Mouse (Mus musculus) frontal cortex, postnatal 10 days (tissue): ENCODE measurements around the gene Pimreg.

Experiments
- DNase-seq, 2 experiments: peaks; one replicate each; pipeline ENCODE4 v3.0.0; 2022; ENCODE audit warnings: low spot score in 2 of 2, mixed read lengths in 1 of 2

The Pimreg gene

GRCm38 (mm10) chr11:72029143-72029542 lies 12.7 kb upstream of the Pimreg start:
- DNase-seq: peak in 1 of 2 experiments; percentile 40

- no peak for DNase-seq
These were observed 10.5 kb upstream of the Pimreg start for GRCm38 (mm10) chr11:72031353-72031752.

GRCm38 (mm10) chr11:72032091-72032490 lies 9.7 kb upstream of the Pimreg start:
- no peak for DNase-seq

GRCm38 (mm10) chr11:72032589-72032988 lies 9.2 kb upstream of the Pimreg start:
- DNase-seq: no peak

GRCm38 (mm10) chr11:72037409-72037808 lies 4.4 kb upstream of the Pimreg start, which contains the start of gene Aipl1:
Aipl1 (minus strand) TSS chr11:72037509.
- no peak for DNase-seq

GRCm38 (mm10) chr11:72037996-72038395 lies 3.8 kb upstream of the Pimreg start:
- DNase-seq: peak in 1 of 2 experiments; percentile 77

DNA sequence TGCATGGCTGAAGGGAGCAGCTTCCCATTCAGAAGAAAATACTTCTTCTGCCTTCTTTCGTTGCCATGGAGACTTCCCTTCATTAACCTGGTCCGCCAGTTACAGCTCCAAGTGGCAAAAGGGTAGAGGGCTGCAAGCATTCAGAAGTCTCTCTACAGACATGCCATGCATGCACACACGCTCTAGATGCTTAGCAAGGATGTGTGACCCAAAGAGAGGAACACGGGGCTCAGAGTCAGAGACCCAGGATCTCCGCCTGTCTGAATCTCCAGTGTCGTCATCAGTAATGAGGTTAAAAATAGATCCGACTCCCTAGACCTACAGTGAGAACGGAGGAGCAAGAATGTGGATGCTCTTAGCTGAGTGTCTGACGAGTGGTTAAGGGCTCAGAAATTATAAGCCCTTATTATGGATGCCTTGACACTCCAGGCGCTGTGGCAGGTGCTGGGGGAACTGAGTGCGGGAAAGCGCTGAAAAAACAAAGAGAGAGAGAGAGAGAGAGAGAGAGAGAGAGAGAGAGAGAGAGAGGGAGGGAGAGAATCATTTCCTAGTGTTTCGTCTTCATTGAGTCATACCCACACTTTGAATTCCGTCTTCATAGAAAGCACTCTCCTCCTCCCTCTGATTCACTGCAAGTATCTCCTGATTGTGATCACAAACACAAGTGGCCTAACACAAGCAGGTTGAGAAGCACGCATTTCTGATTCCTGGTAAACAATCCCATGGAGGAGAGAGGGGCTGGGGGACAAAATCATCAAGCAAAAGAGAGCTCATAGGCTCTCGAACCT lies 2.0 kb upstream of the Pimreg start:
- no peak for DNase-seq

GRCm38 (mm10) chr11:72041290-72041767 lies 503 bp upstream of the Pimreg start:
- no peak for DNase-seq

DNA sequence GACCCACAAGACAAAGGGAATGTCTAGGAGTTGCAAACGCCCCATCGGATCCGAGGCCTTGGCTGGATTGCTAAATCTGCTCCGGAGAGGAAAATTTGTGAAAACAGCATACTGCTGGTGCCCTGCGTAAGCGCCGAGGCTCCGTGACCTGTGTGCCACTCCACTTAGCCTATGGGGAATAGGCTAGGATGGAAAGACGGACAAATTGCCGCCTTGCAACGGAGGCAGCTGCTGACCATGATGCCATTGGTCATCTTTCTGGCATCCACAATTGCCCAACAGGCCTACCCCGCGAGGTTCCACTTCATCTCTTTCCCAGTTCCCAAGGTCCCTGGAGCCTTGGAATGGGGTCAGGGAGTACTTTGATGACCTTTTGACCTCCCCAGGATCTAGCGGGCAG lies 799 bp downstream of the Pimreg start:
- DNase-seq: no peak

DNA sequence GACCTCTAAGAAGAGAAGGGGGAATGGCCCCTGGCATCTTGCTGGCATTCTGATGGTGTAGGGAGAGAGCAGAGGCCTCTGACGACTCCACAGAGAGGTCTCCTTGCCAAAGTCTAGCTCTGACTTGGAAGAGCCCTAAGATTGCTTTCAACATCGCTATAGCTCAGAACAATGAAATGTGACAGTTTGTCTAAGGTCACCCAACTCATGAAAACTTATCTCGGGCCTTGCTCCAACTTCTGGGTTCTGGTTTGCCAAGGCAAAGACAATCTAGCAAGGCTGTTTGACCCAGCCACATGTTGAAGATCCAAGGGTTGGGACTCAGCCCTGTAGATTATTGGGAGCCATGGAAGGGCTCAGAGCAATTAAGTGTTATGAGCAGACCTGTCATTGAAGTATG lies 2.4 kb downstream of the Pimreg start:
- DNase-seq: no peak

DNA sequence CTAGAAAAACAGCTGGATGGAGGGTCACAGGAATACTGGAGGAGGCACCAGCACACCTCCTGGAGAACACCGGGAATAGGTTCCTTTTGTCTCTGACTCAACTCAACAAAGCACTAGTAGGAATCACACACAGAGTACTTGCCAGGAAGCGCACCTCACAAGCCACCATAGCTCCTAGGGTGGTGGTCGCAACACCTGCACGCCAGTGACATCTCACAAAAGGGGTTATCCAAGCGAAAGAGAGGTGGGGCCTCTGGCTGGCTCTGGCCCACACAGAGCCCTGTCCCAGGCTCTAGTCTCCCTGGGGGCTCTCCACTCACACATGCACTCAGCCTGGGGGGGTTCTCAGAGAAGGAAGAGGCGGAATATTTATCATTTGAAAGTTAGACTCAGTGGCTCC lies 6.9 kb downstream of the Pimreg start:
- DNase-seq: no peak

DNA sequence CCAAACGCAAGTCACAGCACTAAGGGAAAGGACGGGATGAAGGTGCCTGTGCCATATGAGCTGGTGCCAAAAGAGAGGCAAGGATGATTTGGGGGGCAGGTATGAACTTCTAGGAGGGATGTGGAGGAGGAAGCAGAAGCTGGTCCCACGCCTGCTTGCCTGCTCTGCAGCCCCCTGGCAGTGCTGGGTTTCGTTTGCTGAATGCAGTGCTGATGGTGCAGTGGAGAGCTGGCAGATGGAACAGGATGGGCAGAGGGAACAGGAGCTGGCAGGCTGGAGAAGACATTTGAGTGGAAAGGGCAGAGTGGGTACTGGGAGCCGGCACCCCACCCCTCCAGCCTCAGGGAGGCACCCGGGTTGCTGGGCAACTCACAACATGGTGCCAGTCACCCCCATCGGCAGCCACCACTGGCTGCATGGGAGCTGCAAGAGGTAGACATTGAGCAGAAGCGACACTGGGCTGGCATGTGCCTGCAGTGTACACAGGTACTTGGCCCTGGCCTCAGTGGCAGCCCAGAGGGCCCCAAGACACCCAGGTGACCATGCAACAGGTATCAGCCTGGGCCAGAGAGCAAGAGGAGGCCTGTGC lies 7.4 kb downstream of the Pimreg start:
- DNase-seq: no peak

DNA sequence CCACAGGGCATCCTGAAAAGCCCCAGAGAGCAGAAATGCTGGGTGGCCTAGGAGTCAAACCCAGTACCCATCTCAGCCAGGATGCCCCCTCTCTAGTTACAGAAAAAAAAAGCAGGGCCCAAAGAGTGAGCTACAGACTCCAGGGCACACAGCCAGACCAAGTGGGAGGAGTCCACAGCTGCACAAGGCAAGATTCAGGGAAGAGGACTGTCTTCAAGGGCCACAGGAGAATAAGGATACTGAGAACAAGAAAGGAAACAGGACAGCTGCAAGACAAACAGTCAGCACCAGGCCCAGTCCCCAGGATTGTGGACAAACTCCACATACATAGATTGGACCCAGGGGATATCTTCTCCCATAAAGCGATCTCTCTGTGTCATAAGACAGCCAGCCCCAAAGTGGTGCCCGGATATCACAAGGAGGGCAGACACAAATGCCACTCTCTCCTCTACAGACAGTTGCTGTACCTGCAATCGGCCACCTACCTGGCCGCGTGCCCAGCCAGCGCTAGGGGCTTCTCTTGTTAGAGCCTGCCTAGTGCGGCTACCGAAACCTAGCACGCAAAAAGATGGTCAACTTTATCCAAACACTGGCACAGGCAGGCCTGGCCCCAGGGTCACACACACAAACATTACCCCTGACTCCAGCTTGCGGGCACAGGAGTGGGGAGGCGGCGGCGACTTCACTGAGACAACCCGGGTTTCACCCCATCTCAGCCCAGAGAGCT lies 8.5 kb downstream of the Pimreg start:
- no peak for DNase-seq

GRCm38 (mm10) chr11:72050895-72051858 lies 9.3 kb downstream of the Pimreg start:
- DNase-seq: peak in 1 of 2 experiments; percentile 62

DNA sequence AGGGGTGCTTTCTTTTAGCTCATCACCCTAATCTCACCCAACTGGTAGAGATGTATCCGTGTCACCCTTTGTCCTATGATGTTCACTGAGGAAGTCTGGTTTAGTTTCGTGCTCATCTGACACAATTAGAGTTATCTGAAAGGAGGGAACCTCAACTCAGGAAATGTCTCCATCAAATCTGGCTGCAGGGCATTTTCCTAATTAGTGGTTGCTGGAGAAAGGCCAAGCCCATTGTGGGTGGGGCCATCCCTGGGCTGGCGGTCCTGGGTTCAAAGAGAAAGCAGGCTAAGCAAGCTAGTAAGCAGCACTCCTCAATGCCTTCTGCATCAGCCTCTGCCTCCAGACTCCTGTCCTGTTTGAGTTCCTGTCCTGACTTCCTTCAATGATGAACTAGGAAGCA lies 10.4 kb downstream of the Pimreg start:
- DNase-seq: no peak

DNA sequence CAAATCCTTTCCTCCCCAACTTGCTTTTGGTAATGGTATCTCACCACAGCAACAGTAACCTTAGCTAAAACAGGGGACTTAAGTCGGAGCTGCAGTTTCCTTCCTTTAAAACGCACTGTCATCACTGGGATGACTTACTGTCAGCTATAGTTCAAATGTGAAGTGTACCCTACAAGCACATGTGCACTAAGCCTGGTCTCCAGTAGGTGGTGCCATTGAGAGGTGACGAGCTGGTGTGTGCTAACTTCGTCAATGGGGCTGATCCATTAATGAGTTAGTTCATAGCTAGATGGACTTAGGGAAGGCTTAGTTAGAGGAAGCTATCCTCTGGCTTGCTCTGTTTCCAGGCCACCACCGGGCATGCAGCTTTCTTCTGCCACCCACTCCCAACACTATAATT lies 10.8 kb downstream of the Pimreg start:
- peak in 1 of 2 experiments; percentile 66 for DNase-seq

DNA sequence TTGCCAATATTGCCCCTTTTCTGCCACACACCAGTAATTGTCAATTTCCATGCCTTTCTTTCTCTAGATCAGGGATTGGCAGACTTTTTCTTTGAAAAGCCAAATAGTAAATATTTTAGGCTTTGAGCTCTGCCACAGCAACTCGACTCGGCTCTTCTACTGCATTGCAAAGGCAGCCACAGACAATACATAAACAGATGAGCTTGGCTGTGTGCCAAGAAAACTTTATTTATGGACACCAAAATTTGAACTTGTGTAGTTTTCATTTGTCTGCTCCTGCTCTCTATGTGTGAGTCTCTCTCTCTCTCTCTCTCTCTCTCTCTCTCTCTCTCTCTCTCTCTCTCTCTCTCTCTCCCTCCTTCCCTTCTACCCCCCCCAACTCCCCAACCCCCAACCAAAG lies 13.3 kb downstream of the Pimreg start:
- no peak for DNase-seq

GRCm38 (mm10) chr11:72057166-72057565 lies 15.3 kb downstream of the Pimreg start:
- no peak for DNase-seq

GRCm38 (mm10) chr11:72060416-72060815 lies 18.6 kb downstream of the Pimreg start:
- no peak for DNase-seq

- no peak for DNase-seq
These were observed 19.3 kb downstream of the Pimreg start for GRCm38 (mm10) chr11:72061093-72061620.

DNA sequence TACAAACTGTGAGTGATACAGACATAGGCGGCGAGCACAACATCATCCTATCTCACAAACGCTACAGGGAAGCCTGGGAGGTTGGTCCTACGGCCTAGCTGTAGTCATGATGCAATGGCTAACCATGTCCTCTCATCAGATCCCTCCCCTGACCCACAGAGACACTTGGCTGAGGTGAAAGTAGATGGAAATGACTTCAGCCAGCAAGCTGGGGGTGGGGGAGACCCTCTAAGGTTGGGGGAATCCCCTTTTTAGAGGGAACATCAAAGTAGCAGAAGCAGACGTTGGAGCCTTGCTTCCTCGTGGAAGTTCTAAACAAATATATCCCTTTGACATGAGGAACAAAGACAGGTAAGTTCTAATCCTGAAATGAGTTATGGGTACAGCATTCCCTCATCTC lies 22.6 kb downstream of the Pimreg start:
- no peak for DNase-seq
